Mouse (Mus musculus) C2C12 (cell line): Measurements from ENCODE around the gene St6gal1.
A peak's percentile ranks its signal among the peaks of the same experiment; 100 is the strongest.

Experiments used
- CEBPB ChIP-seq: IDR thresholded peaks from one replicate; pipeline ENCODE4 v1.6.1; 2011; ENCODE audit warnings: low read depth, mild to moderate bottlenecking, control low read depth, moderate library complexity
- CTCF ChIP-seq: IDR thresholded peaks from one replicate; pipeline ENCODE4 v1.5.1; 2011; ENCODE audit not compliant: control insufficient read depth, insufficient read depth, insufficient read length
- FOSL1 ChIP-seq: IDR thresholded peaks from one replicate; pipeline ENCODE4 v1.8.0; 2011; ENCODE audit warnings: mild to moderate bottlenecking, low read length; ENCODE audit not compliant: poor library complexity, insufficient read depth, severe bottlenecking
- MAX ChIP-seq: IDR thresholded peaks from one replicate; pipeline ENCODE4 v1.6.1; 2011; ENCODE audit warnings: mild to moderate bottlenecking, control low read depth
- MYOD1 ChIP-seq: IDR thresholded peaks from one replicate; pipeline ENCODE4 v1.6.1; 2011; ENCODE audit warnings: low read depth; ENCODE audit not compliant: control insufficient read depth, insufficient read length

GRCm38 (mm10) chr16:23224671-23225068, at the start of gene St6gal1:
- TF ChIP-seq CTCF = peak; percentile 44
- TF ChIP-seq CEBPB = no peak
- no peak for TF ChIP-seq FOSL1
- TF ChIP-seq MYOD1 = no peak
- TF ChIP-seq MAX = no peak
